Mouse (Mus musculus) cortical plate, adult 2 months (tissue): ENCODE results near the gene Cd6. TPM values are rescaled to one million over a fixed set of nuclear protein-coding genes. Genes with fewer than 3 reads are reported as not detected.

Experiments used
- H3K27ac ChIP-seq: fragments of 200-500 bp; 2 replicates; pipeline ENCODE4 v1.5.1; 2012; ENCODE audit warnings: low read length, control low read depth, inconsistent platforms; ENCODE audit not compliant: insufficient read depth
- H3K4me1 ChIP-seq: fragments of 200-500 bp; 2 replicates; pipeline ENCODE4 v1.6.1; 2011; ENCODE audit warnings: low read length; ENCODE audit not compliant: control insufficient read depth, insufficient read depth
- H3K4me3 ChIP-seq: fragments of 200-500 bp; 2 replicates; pipeline ENCODE4 v1.5.1; 2011; ENCODE audit warnings: mild to moderate bottlenecking, low read length, control low read depth; ENCODE audit not compliant: insufficient read depth
- CTCF ChIP-seq: fragments of 200-500 bp; IDR thresholded peaks from 2 replicates; pipeline ENCODE4 v1.5.1; 2011; ENCODE audit warnings: mild to moderate bottlenecking, control low read depth, low read length; ENCODE audit not compliant: insufficient read depth; ENCODE audit errors: extremely low read depth
- POLR2A ChIP-seq: fragments of 200-500 bp; IDR thresholded peaks from 2 replicates; pipeline ENCODE4 v1.6.1; 2011; ENCODE audit warnings: mild to moderate bottlenecking, low read length, control low read depth; ENCODE audit not compliant: insufficient read depth; ENCODE audit errors: extremely low read depth
- polyA plus RNA-seq: library from polyadenylated mRNA; depleted of rRNA; stranded (reverse); fragments of >200 nt; gene quantifications from 2 replicates; pipeline ENCODE4 v1.2.3, GENCODE M21; 2012; rRNA removed

Cd6 gene
- polyA plus RNA-seq, 1 experiment, result 6.0 TPM

DNA sequence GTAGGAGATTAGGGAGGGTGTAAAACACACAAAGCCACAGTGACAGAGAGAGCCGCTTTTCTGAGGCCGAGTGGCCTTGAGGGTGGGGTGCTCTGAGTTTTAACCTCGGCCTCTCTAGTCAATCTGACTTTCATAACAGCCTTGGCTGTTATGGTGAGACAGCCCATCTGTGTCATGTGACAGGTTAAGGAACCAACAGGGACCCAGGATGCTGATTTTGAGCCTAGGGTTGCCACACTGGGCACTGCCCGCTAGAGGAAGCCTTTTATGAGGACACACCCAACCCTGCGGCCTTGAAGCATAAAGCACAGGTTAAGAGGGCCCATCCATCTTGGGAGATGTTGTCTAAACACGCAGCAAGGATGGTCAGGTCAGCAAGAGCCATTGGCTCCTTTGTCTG lies 82.1 kb downstream of the Cd6 start:
- no peaks in the 10 kb centered on the region for H3K4me1 ChIP-seq
- H3K27ac ChIP-seq, result no peak overlapping the region
- TF ChIP-seq POLR2A (no peak), CTCF (no peak)
- no peak overlapping the region for H3K4me3 ChIP-seq

- Histone ChIP-seq H3K4me1 (no peaks in the 10 kb centered on the region), H3K4me3 (no peak overlapping the region), H3K27ac (no peak overlapping the region)
- TF ChIP-seq POLR2A, result no peak
- no peak for TF ChIP-seq CTCF
Observed at GRCm38 (mm10) chr19:10747182-10747581, 82.7 kb downstream of the Cd6 start.

DNA sequence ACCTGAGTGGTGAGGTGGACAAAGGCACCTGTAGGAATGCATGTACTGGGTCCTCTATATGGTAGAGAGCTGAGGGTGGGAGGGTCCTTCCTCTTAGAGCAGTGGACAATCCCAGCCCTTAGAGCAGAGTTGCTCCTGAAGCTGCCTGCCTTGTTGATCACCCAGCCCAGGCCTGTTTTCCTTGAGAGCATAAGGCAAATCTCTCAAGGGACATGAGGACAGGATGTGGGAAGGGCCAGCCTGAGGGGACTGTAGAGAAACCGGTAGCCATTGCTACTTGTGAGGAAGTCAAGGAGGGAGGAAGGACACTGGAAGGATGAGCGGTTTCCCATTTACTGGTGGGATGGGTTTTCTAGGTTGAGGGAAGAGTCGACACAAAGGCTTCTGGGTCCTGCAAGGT lies 87.3 kb downstream of the Cd6 start:
- H3K27ac ChIP-seq, result no peak overlapping the region
- no peak overlapping the region for H3K4me3 ChIP-seq
- no peak for TF ChIP-seq CTCF
- TF ChIP-seq POLR2A, result no peak
- H3K4me1 ChIP-seq, result no peaks in the 10 kb centered on the region

- Histone ChIP-seq H3K4me3 (no peak overlapping the region), H3K4me1 (no peaks in the 10 kb centered on the region), H3K27ac (no peak overlapping the region)
- TF ChIP-seq CTCF, result no peak
- no peak for TF ChIP-seq POLR2A
Observed at GRCm38 (mm10) chr19:10742145-10742544, 87.7 kb downstream of the Cd6 start.

DNA sequence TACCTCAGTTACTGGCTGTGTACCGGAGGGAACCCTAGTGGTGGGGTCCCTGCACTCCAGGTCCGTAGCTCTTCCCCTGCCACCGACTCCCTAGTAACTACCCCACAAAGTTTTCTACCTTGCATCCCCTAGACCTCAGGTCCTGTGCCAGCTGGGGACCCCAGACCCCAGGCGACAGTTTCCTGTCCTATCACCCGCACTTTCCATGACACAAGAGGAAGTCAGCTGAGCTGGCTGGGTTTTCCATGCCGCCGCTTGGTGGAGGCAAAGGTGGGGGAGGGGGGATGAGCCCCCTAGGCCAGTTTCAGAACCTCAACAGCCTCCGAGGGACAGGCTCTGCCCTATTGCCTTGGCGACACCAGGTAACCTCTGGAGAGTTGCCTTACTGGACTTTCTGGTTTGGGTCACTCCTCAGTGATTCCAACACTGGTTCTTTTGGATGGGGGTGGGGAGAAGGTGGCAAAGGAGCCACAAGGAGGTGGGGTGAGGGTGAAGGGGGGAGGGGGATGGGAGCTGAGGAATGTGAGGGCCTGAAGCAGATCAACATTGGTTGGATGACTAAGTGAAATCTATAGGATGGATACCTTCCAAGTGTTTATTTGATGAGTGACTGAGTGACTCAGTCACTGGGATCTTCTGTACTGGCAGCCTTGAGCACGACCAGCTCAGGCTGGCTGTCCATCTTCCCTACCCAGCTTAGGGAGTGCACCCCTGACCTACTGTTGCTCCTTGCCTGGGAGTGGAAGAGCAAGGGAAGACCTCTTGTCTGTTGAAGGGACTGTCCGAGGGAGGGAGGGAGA lies 89.0 kb downstream of the Cd6 start:
- H3K4me1 ChIP-seq, result no peaks in the 10 kb centered on the region
- TF ChIP-seq POLR2A (no peak), CTCF (no peak)
- H3K4me3 ChIP-seq, result no peak overlapping the region
- no peak overlapping the region for H3K27ac ChIP-seq

DNA sequence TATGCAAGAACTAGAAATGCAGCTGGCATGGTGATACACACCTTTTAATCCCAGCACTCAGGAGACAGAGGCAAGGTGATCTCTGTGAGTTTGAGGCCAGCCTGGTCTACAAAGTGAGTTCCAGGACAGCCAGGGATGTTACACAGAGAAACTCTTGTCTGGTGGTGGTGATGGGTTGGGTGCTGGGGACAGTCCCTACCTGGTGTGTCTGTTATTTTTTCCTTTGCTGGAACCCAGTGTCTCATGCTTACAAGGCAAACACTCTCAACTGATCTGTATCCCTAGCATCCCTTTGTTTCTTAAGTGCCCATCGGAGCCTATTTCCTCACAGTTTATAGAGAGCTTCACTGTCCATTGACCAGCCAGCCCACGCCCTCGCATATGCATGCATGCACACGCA lies 89.9 kb downstream of the Cd6 start:
- Histone ChIP-seq H3K4me3 (no peak overlapping the region), H3K27ac (no peak overlapping the region), H3K4me1 (no peaks in the 10 kb centered on the region)
- no peak for TF ChIP-seq POLR2A
- no peak for TF ChIP-seq CTCF

Other genes starting within 250 kb of the Cd6 start
- 120 and 123 TPM in 2 replicates for gene Ddb1, start 224.7 kb downstream of the Cd6 start, polyA plus RNA-seq
- gene Tkfc, start 224.4 kb downstream of the Cd6 start, polyA plus RNA-seq, result 16.4 and 17.3 TPM in 2 replicates
- 0.68 and 0.81 TPM in 2 replicates for gene Vwce, start 195.8 kb downstream of the Cd6 start, polyA plus RNA-seq
- not detected in 2 replicates for gene Pga5, start 152.0 kb downstream of the Cd6 start, polyA plus RNA-seq
- 19.1 and 23.1 TPM in 2 replicates for gene Vps37c, start 141.3 kb downstream of the Cd6 start, polyA plus RNA-seq
- gene Cd5, start 91.1 kb downstream of the Cd6 start, polyA plus RNA-seq, result 0.08 TPM in 2 replicates
- gene Slc15a3, start 9.7 kb upstream of the Cd6 start, polyA plus RNA-seq, result 1.3 and 2.3 TPM in 2 replicates
- 200 and 216 TPM in 2 replicates for gene Tmem132a, start 39.9 kb upstream of the Cd6 start, polyA plus RNA-seq
- 61.9 and 63.5 TPM in 2 replicates for gene Tmem109, start 51.9 kb upstream of the Cd6 start, polyA plus RNA-seq
- 219 and 221 TPM in 2 replicates for gene Prpf19, start 65.2 kb upstream of the Cd6 start, polyA plus RNA-seq
- not detected in 2 replicates for gene Zp1, start 90.6 kb upstream of the Cd6 start, polyA plus RNA-seq
- 0.11 and 0.21 TPM in 2 replicates for gene Ptgdr2, start 107.1 kb upstream of the Cd6 start, polyA plus RNA-seq
- 5.0 and 5.5 TPM in 2 replicates for gene Ccdc86, start 119.2 kb upstream of the Cd6 start, polyA plus RNA-seq
- gene Ms4a10, start 144.6 kb upstream of the Cd6 start, polyA plus RNA-seq, result not detected in 2 replicates
- not detected in 2 replicates for gene Ms4a15, start 163.2 kb upstream of the Cd6 start, polyA plus RNA-seq
- gene Ms4a18, start 188.0 kb upstream of the Cd6 start, polyA plus RNA-seq, result not detected in 2 replicates